Mouse (Mus musculus) stomach, postnatal 0 days (tissue): ENCODE measurements around the gene T2. TPM values are rescaled to one million over a fixed set of nuclear protein-coding genes. Genes with fewer than 3 reads are reported as not detected.

Experiments
- ATAC-seq: fragments of 200-750 bp; cut with Nextera tagmentation; 2 replicates; pipeline ENCODE4 v1.8.0; 2017; ENCODE audit not compliant: low FRiP score, low TSS enrichment
- DNase-seq: peaks from one replicate; pipeline ENCODE4 v3.0.0-alpha.2; 2016; ENCODE audit warnings: low spot score
- H3K27ac ChIP-seq: fragments of 300-500 bp; sonication (generic); replicated peaks from 2 replicates; pipeline ENCODE4 v1.5.1; 2014; ENCODE audit warnings: mild to moderate bottlenecking, control low read depth
- H3K27me3 ChIP-seq: fragments of 300-500 bp; sonication (generic); 2 replicates; pipeline ENCODE4 v1.6.1; 2014; ENCODE audit warnings: low read length; ENCODE audit not compliant: control insufficient read depth, insufficient read depth
- H3K36me3 ChIP-seq: fragments of 300-500 bp; sonication (generic); 2 replicates; pipeline ENCODE4 v1.6.1; 2014; ENCODE audit warnings: low read length, mixed read lengths; ENCODE audit not compliant: control insufficient read depth, insufficient read depth
- H3K4me1 ChIP-seq: fragments of 300-500 bp; sonication (generic); replicated peaks from 2 replicates; pipeline ENCODE4 v1.6.1; 2014; ENCODE audit warnings: antibody characterized with exemption; ENCODE audit not compliant: control insufficient read depth, insufficient read depth
- H3K4me2 ChIP-seq: fragments of 300-500 bp; sonication (generic); replicated peaks from 2 replicates; pipeline ENCODE4 v1.6.1; 2014; ENCODE audit warnings: low read depth, mild to moderate bottlenecking, control low read depth, moderate library complexity
- H3K4me3 ChIP-seq: fragments of 300-500 bp; sonication (generic); 2 replicates; pipeline ENCODE4 v1.5.1; 2014; ENCODE audit warnings: low read depth, low read length, control low read depth
- H3K9ac ChIP-seq: fragments of 300-500 bp; sonication (generic); 2 replicates; pipeline ENCODE4 v1.6.1; 2014; ENCODE audit warnings: mild to moderate bottlenecking, low read length, control low read depth, mixed read lengths
- H3K9me3 ChIP-seq: fragments of 300-500 bp; sonication (generic); 2 replicates; pipeline ENCODE4 v1.6.1; 2016; ENCODE audit warnings: low read length; ENCODE audit not compliant: control insufficient read depth
- CTCF ChIP-seq: IDR thresholded peaks from 2 replicates; pipeline ENCODE4 v1.5.1; 2016; ENCODE audit warnings: antibody characterized with exemption, low read depth, mild to moderate bottlenecking, moderate library complexity
- EP300 ChIP-seq: optimal IDR thresholded peaks from 2 replicates; pipeline ENCODE3; 2016; ENCODE audit warnings: antibody characterized with exemption
- WGBS: fragments of 180-500 bp; shearing (Covaris S2); extraction: QIAGEN DNeasy Blood & Tissue Kit; methylation state at CpG from one replicate; pipeline ENCODE4 v1.1.7; 2014; 5-methylcytosine and 5-hydroxymethylcytosine counted together
- polyA plus RNA-seq: library from polyadenylated mRNA; unstranded; fragments of >200 nt; fragmentation: Nextera tagmentation; extraction: Ambion mirVana; gene quantifications from 2 replicates; pipeline ENCODE4 v1.2.1, GENCODE M21; 2015

The T2 gene
- polyA plus RNA-seq, 1 experiment from 2014 or later = 0.13 TPM

DNA sequence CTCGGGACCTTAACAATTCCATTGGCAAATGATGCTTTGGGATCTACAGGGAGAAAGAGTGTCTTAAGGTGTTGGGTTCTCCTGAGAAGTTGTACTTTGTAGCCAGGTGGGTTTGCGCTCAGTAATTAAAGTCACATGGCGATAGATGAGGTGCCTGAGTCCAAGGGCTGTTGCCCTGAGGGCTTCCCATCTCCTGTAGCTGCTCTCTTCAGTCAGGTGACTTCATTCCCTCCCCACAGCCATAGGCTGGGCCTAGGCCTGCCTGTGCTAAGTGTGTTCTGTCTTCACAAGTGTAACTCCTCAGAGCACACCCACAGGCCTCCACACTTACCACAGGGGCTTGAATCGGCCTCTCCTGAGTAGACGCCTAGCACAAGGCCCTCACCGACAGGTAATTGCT, 1.7 kb downstream of the T2 start:
- Histone ChIP-seq H3K4me3 (no peak overlapping the region), H3K4me1 (no peaks in the 10 kb centered on the region), H3K36me3 (no peaks in the 10 kb centered on the region), H3K9me3 (no peaks in the 10 kb centered on the region), H3K4me2 (no peak overlapping the region), H3K9ac (no peak overlapping the region), H3K27ac (no peak overlapping the region), H3K27me3 (no peaks in the 10 kb centered on the region)
- TF ChIP-seq EP300 (no peak), CTCF (no peak)
- 0 out of 2 replicates have a peak, but pooled peaks have one; percentile 26 for ATAC-seq
- 92% methylated on average over 6 of the region's 6 CpGs for WGBS
- no peak for DNase-seq

DNA sequence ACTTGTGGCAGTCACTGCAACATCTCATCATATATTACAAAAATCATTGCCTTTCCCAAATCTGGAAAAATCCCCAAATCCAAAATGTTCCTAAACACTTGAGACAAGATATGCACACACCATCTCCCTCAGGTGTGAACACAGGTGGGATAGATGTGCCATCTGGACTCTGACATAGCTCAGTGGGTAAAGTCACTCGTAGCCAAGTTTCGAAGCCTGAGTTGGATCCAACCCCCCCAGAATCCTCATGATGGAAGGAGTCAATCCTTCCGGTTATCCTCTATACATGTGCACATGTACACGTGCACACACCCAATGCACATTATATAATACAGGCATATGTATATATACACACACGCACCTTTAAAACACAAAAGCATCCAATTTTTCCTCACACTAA, 5.1 kb downstream of the T2 start:
- H3K9me3 ChIP-seq = no peaks in the 10 kb centered on the region
- WGBS = 87% methylated on average over 5 of the region's 5 CpGs
- H3K4me2 ChIP-seq = no peak overlapping the region
- ATAC-seq (no peak), DNase-seq (no peak)
- H3K36me3 ChIP-seq = no peaks in the 10 kb centered on the region
- no peak overlapping the region for H3K9ac ChIP-seq
- no peak for TF ChIP-seq CTCF
- no peak for TF ChIP-seq EP300
- no peak overlapping the region for H3K4me3 ChIP-seq
- no peaks in the 10 kb centered on the region for H3K4me1 ChIP-seq
- H3K27me3 ChIP-seq = no peaks in the 10 kb centered on the region
- H3K27ac ChIP-seq = no peak overlapping the region

GRCm38 (mm10) chr17:8361281-8362103, 5.7 kb downstream of the T2 start:
- DNase-seq = no peak
- WGBS = 60% methylated on average over 10 of the region's 10 CpGs
- TF ChIP-seq EP300 (no peak), CTCF (no peak)

GRCm38 (mm10) chr17:8367514-8368480, 12.0 kb downstream of the T2 start:
- Histone ChIP-seq H3K9me3 (no peaks in the 10 kb centered on the region), H3K27me3 (no peaks in the 10 kb centered on the region), H3K4me2 (no peak overlapping the region), H3K27ac (no peak overlapping the region), H3K4me3 (no peak overlapping the region), H3K9ac (no peak overlapping the region; the same call in 1 of the 2 replicates), H3K36me3 (no peaks in the 10 kb centered on the region), H3K4me1 (no peaks in the 10 kb centered on the region; the same call in 1 of the 2 replicates)
- WGBS = 28% methylated on average over 20 of the region's 20 CpGs
- peak; percentile 76 for ATAC-seq
- DNase-seq = peak; percentile 75
- TF ChIP-seq EP300 = no peak
- TF ChIP-seq CTCF = no peak

More at GRCm38 (mm10) chr17:8361281-8362103, 5.7 kb downstream of the T2 start:
- no peaks in the 10 kb centered on the region for H3K36me3 ChIP-seq
- no peaks in the 10 kb centered on the region for H3K9me3 ChIP-seq
- ATAC-seq = no peak
- no peaks in the 10 kb centered on the region for H3K27me3 ChIP-seq
- no peak overlapping the region for H3K4me3 ChIP-seq
- no peak overlapping the region for H3K27ac ChIP-seq
- H3K9ac ChIP-seq = no peak overlapping the region
- no peak overlapping the region for H3K4me2 ChIP-seq
- no peaks in the 10 kb centered on the region for H3K4me1 ChIP-seq

DNA sequence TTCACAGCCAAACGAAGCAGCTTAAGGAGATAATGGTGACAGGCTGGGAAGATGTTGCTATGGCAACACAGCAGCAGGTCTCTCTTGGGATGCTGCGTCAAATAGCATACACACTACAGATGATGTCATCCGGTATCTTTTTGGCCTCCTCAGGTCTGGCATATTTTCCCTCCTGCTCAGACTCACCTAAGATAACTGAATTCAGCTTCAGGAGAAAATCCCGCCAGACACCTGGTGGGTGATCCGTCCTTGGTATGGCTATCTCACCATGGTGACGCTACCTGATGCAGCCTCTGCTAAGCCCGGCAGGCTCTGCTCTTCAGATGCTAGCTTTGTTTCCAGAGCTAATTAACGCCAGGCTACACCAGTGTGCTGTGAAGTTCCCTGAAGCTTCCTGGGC, 12.8 kb downstream of the T2 start:
- Histone ChIP-seq H3K9ac (no peak overlapping the region), H3K4me2 (no peak overlapping the region), H3K4me3 (no peak overlapping the region), H3K4me1 (no peaks in the 10 kb centered on the region; the same call in 1 of the 2 replicates), H3K27ac (no peak overlapping the region), H3K27me3 (no peaks in the 10 kb centered on the region), H3K36me3 (no peaks in the 10 kb centered on the region), H3K9me3 (no peaks in the 10 kb centered on the region)
- ATAC-seq (no peak), DNase-seq (no peak)
- 42% methylated on average over 8 of the region's 8 CpGs for WGBS
- TF ChIP-seq CTCF (no peak), EP300 (no peak)
